Mouse (Mus musculus): ENCODE results near the gene Fdx1. TPM values are rescaled to one million over a fixed set of nuclear protein-coding genes. Genes with fewer than 3 reads are reported as not detected.
A peak's percentile ranks its signal among the peaks of the same experiment; 100 is the strongest.

Fdx1 gene
- polyA plus RNA-seq, 1 experiment from 2014 or later, result 65.0 TPM

- 83% methylated on average over 3 of the region's 3 CpGs for WGBS
- ATAC-seq (replicated peaks; ENCODE audit: insufficient number of reproducible peaks, low FRiP score, low TSS enrichment, low read depth) (no peak), DNase-seq (ENCODE audit: low spot score) (no peak)
Measured at GRCm38 (mm10) chr9:51931997-51932396, 31.4 kb downstream of the Fdx1 start.

GRCm38 (mm10) chr9:51931054-51931690, 32.2 kb downstream of the Fdx1 start:
- H3K4me3 ChIP-seq (ENCODE audit: low read depth, low read length), result no peak overlapping the region
- DNase-seq (ENCODE audit: low spot score), result no peak

More at GRCm38 (mm10) chr9:51931997-51932396, 31.4 kb downstream of the Fdx1 start:
- no peak overlapping the region for H3K27ac ChIP-seq (replicated peaks; ENCODE audit: low read depth, low read length)
- no peaks in the 10 kb centered on the region for H3K9me3 ChIP-seq (replicated peaks; ENCODE audit: control insufficient read depth, low read length)
- H3K4me2 ChIP-seq (ENCODE audit: low read depth, low read length), result no peak overlapping the region
- H3K4me3 ChIP-seq (ENCODE audit: low read depth, low read length), result no peak overlapping the region
- no peaks in the 10 kb centered on the region for H3K36me3 ChIP-seq (replicated peaks; ENCODE audit: control insufficient read depth, insufficient read depth, low read depth, low read length)
- H3K27me3 ChIP-seq (ENCODE audit: control insufficient read depth, insufficient read depth, low read length), result no peaks in the 10 kb centered on the region
- no peaks in the 10 kb centered on the region for H3K4me1 ChIP-seq (ENCODE audit: control insufficient read depth, insufficient read depth, low read length)
- H3K9ac ChIP-seq (replicated peaks; ENCODE audit: low read length), result no peak overlapping the region

GRCm38 (mm10) chr9:51929972-51930371, 33.4 kb downstream of the Fdx1 start:
- no peak overlapping the region for H3K27ac ChIP-seq (replicated peaks; ENCODE audit: low read depth, low read length)
- H3K9ac ChIP-seq (replicated peaks; ENCODE audit: low read length), result no peak overlapping the region
- no peaks in the 10 kb centered on the region for H3K36me3 ChIP-seq (replicated peaks; ENCODE audit: control insufficient read depth, insufficient read depth, low read depth, low read length)
- ATAC-seq (replicated peaks; ENCODE audit: insufficient number of reproducible peaks, low FRiP score, low TSS enrichment, low read depth) (no peak), DNase-seq (ENCODE audit: low spot score) (no peak)
- 78% methylated on average over 5 of the region's 5 CpGs for WGBS
- no peaks in the 10 kb centered on the region for H3K4me1 ChIP-seq (ENCODE audit: control insufficient read depth, insufficient read depth, low read length)
- H3K4me2 ChIP-seq (ENCODE audit: low read depth, low read length), result no peak overlapping the region
- H3K4me3 ChIP-seq (ENCODE audit: low read depth, low read length), result no peak overlapping the region
- no peaks in the 10 kb centered on the region for H3K9me3 ChIP-seq (replicated peaks; ENCODE audit: control insufficient read depth, low read length)
- H3K27me3 ChIP-seq (ENCODE audit: control insufficient read depth, insufficient read depth, low read length), result no peaks in the 10 kb centered on the region

More at GRCm38 (mm10) chr9:51931054-51931690, 32.2 kb downstream of the Fdx1 start:
- H3K4me2 ChIP-seq (ENCODE audit: low read depth, low read length), result no peak overlapping the region
- no peak overlapping the region for H3K9ac ChIP-seq (replicated peaks; ENCODE audit: low read length)
- H3K9me3 ChIP-seq (replicated peaks; ENCODE audit: control insufficient read depth, low read length), result no peaks in the 10 kb centered on the region
- no peak for ATAC-seq (replicated peaks; ENCODE audit: insufficient number of reproducible peaks, low FRiP score, low TSS enrichment, low read depth)
- H3K27ac ChIP-seq (replicated peaks; ENCODE audit: low read depth, low read length), result no peak overlapping the region
- no peaks in the 10 kb centered on the region for H3K36me3 ChIP-seq (replicated peaks; ENCODE audit: control insufficient read depth, insufficient read depth, low read depth, low read length)
- WGBS, result 91% methylated on average over 7 of the region's 7 CpGs
- no peaks in the 10 kb centered on the region for H3K27me3 ChIP-seq (ENCODE audit: control insufficient read depth, insufficient read depth, low read length)
- H3K4me1 ChIP-seq (ENCODE audit: control insufficient read depth, insufficient read depth, low read length), result no peaks in the 10 kb centered on the region

- Histone ChIP-seq H3K27ac (replicated peaks; ENCODE audit: low read depth, low read length) (0 out of 2 replicates have a peak overlapping the region, but pooled peaks have one; percentile 22), H3K9me3 (replicated peaks; ENCODE audit: control insufficient read depth, low read length) (no peaks in the 10 kb centered on the region), H3K27me3 (ENCODE audit: control insufficient read depth, insufficient read depth, low read length) (no peaks in the 10 kb centered on the region), H3K9ac (replicated peaks; ENCODE audit: low read length) (no peak overlapping the region), H3K4me3 (ENCODE audit: low read depth, low read length) (no peak overlapping the region), H3K36me3 (replicated peaks; ENCODE audit: control insufficient read depth, insufficient read depth, low read depth, low read length) (no peaks in the 10 kb centered on the region), H3K4me2 (ENCODE audit: low read depth, low read length) (no peak overlapping the region), H3K4me1 (ENCODE audit: control insufficient read depth, insufficient read depth, low read length) (no peaks in the 10 kb centered on the region)
- DNase-seq (ENCODE audit: low spot score) (no peak), ATAC-seq (replicated peaks; ENCODE audit: insufficient number of reproducible peaks, low FRiP score, low TSS enrichment, low read depth) (no peak; the same call in 1 of the 2 replicates)
- WGBS, result 57% methylated on average over 7 of the region's 7 CpGs
Measured at GRCm38 (mm10) chr9:51928659-51929058, 34.7 kb downstream of the Fdx1 start.

- H3K9me3 ChIP-seq (replicated peaks; ENCODE audit: control insufficient read depth, low read length), result no peaks in the 10 kb centered on the region
- no peak overlapping the region for H3K4me2 ChIP-seq (ENCODE audit: low read depth, low read length)
- no peaks in the 10 kb centered on the region for H3K27me3 ChIP-seq (ENCODE audit: control insufficient read depth, insufficient read depth, low read length)
- no peak overlapping the region; the same call in 1 of the 2 replicates for H3K27ac ChIP-seq (replicated peaks; ENCODE audit: low read depth, low read length)
- H3K36me3 ChIP-seq (replicated peaks; ENCODE audit: control insufficient read depth, insufficient read depth, low read depth, low read length), result no peaks in the 10 kb centered on the region
- H3K4me1 ChIP-seq (ENCODE audit: control insufficient read depth, insufficient read depth, low read length), result no peaks in the 10 kb centered on the region
- 33% methylated on average over 10 of the region's 10 CpGs for WGBS
- no peak overlapping the region for H3K4me3 ChIP-seq (ENCODE audit: low read depth, low read length)
- ATAC-seq (replicated peaks; ENCODE audit: insufficient number of reproducible peaks, low FRiP score, low TSS enrichment, low read depth) (peak; percentile 62; the same call in 1 of the 2 replicates), DNase-seq (ENCODE audit: low spot score) (peak; percentile 52)
- no peak overlapping the region for H3K9ac ChIP-seq (replicated peaks; ENCODE audit: low read length)
Measured at GRCm38 (mm10) chr9:51928116-51928515, 35.2 kb downstream of the Fdx1 start.

- H3K9ac ChIP-seq (replicated peaks; ENCODE audit: low read length), result no peak overlapping the region
- WGBS, result 72% methylated on average over 3 of the region's 3 CpGs
- H3K4me2 ChIP-seq (ENCODE audit: low read depth, low read length), result no peak overlapping the region
- ATAC-seq (replicated peaks; ENCODE audit: insufficient number of reproducible peaks, low FRiP score, low TSS enrichment, low read depth) (no peak), DNase-seq (ENCODE audit: low spot score) (no peak)
- no peaks in the 10 kb centered on the region for H3K27me3 ChIP-seq (ENCODE audit: control insufficient read depth, insufficient read depth, low read length)
- no peaks in the 10 kb centered on the region for H3K36me3 ChIP-seq (replicated peaks; ENCODE audit: control insufficient read depth, insufficient read depth, low read depth, low read length)
- 0 out of 2 replicates have a peak overlapping the region, but pooled peaks have one; percentile 3 for H3K27ac ChIP-seq (replicated peaks; ENCODE audit: low read depth, low read length)
- H3K4me3 ChIP-seq (ENCODE audit: low read depth, low read length), result no peak overlapping the region
- H3K4me1 ChIP-seq (ENCODE audit: control insufficient read depth, insufficient read depth, low read length), result no peaks in the 10 kb centered on the region
- H3K9me3 ChIP-seq (replicated peaks; ENCODE audit: control insufficient read depth, low read length), result no peaks in the 10 kb centered on the region
Measured at GRCm38 (mm10) chr9:51927680-51928079, 35.7 kb downstream of the Fdx1 start.

GRCm38 (mm10) chr9:51926629-51927028, 36.7 kb downstream of the Fdx1 start:
- ATAC-seq (replicated peaks; ENCODE audit: insufficient number of reproducible peaks, low FRiP score, low TSS enrichment, low read depth), result no peak

GRCm38 (mm10) chr9:51924551-51925081, 38.7 kb downstream of the Fdx1 start:
- H3K36me3 ChIP-seq (replicated peaks; ENCODE audit: control insufficient read depth, insufficient read depth, low read depth, low read length), result no peaks in the 10 kb centered on the region
- H3K4me1 ChIP-seq (ENCODE audit: control insufficient read depth, insufficient read depth, low read length), result no peaks in the 10 kb centered on the region
- H3K4me2 ChIP-seq (ENCODE audit: low read depth, low read length), result no peak overlapping the region
- no peak overlapping the region for H3K9ac ChIP-seq (replicated peaks; ENCODE audit: low read length)
- no peaks in the 10 kb centered on the region for H3K9me3 ChIP-seq (replicated peaks; ENCODE audit: control insufficient read depth, low read length)
- DNase-seq (ENCODE audit: low spot score), result no peak
- no peak overlapping the region for H3K27ac ChIP-seq (replicated peaks; ENCODE audit: low read depth, low read length)
- ATAC-seq (replicated peaks; ENCODE audit: insufficient number of reproducible peaks, low FRiP score, low TSS enrichment, low read depth), result no peak
- H3K4me3 ChIP-seq (ENCODE audit: low read depth, low read length), result no peak overlapping the region
- WGBS, result 82% methylated on average over 8 of the region's 8 CpGs
- H3K27me3 ChIP-seq (ENCODE audit: control insufficient read depth, insufficient read depth, low read length), result no peaks in the 10 kb centered on the region

More at GRCm38 (mm10) chr9:51926629-51927028, 36.7 kb downstream of the Fdx1 start:
- Histone ChIP-seq H3K4me2 (ENCODE audit: low read depth, low read length) (no peak overlapping the region), H3K4me3 (ENCODE audit: low read depth, low read length) (no peak overlapping the region), H3K36me3 (replicated peaks; ENCODE audit: control insufficient read depth, insufficient read depth, low read depth, low read length) (no peaks in the 10 kb centered on the region), H3K27me3 (ENCODE audit: control insufficient read depth, insufficient read depth, low read length) (no peaks in the 10 kb centered on the region), H3K9me3 (replicated peaks; ENCODE audit: control insufficient read depth, low read length) (no peaks in the 10 kb centered on the region), H3K9ac (replicated peaks; ENCODE audit: low read length) (no peak overlapping the region), H3K4me1 (ENCODE audit: control insufficient read depth, insufficient read depth, low read length) (no peaks in the 10 kb centered on the region), H3K27ac (replicated peaks; ENCODE audit: low read depth, low read length) (no peak overlapping the region)
- DNase-seq (ENCODE audit: low spot score), result no peak
- WGBS, result 94% methylated on average over 8 of the region's 8 CpGs
